21 mouse cellular contexts compared by ENCODE assay signal in the genomic region with DNA sequence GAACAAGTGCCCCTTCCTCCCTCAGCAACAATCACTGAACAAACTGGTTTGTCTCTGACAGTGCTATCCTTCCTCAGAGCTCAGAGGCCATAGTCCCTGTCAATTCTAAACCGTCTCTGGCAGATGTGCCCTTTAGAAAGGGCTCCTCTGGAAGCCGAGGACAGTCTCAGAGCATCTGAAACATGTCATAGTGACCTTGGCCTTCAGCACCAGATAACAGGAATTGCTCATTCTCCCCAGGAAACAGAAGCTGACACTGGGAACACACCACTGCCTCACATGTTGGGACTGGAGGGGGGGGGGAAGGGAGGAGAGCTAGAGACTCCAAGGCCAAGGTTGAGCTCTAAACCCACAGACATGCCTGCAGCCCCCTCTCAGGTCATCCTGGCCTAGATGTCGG.
DNase-seq lines count a peak whose midpoint lies in the region; ATAC-seq lines count a peak whose summit lies in the region.
"Had no signal": no experiment of that assay in that cellular context is flagged by ENCODE, and none has a peak within 500 bp of the region (broad histone marks: within the 10 kb centered on the region; RNA-seq: fewer than 3 reads in every experiment).

No protein-coding gene starts in this region.

- no peak overlapping the region for H3K9ac ChIP-seq in heart, embryonic 13.5 days
- H3K9ac ChIP-seq: embryonic facial prominence, embryonic 12.5 days; forebrain, embryonic 12.5 days; hindbrain, embryonic 12.5 days had no signal

- ATAC-seq in heart, embryonic 13.5 days (ENCODE audit: extremely low read depth, insufficient number of reproducible peaks, low FRiP score, low TSS enrichment): no peak
- ATAC-seq: activated CD4-positive, CD25-positive, alpha-beta regulatory T cell, adult 4 months; forebrain, embryonic 16.5 days; hindbrain, embryonic 16.5 days; inflammation-experienced regulatory T-cells, adult 6 months; Patski had no signal

- no peaks in the 10 kb centered on the region for H3K36me3 ChIP-seq in heart, embryonic 13.5 days
- H3K36me3 ChIP-seq: embryonic facial prominence, embryonic 12.5 days; forebrain, embryonic 12.5 days; hindbrain, embryonic 12.5 days had no signal

- H3K4me1 ChIP-seq in heart, embryonic 13.5 days: peaks cover 66% of the 10 kb centered on the region

- no peak overlapping the region for H3K4me2 ChIP-seq in heart, embryonic 13.5 days
- H3K4me2 ChIP-seq: embryonic facial prominence, embryonic 12.5 days; forebrain, embryonic 12.5 days; heart, embryonic 11.5 days; hindbrain, embryonic 12.5 days had no signal

- no peak overlapping the region for H3K4me3 ChIP-seq in heart, embryonic 13.5 days
- H3K4me3 ChIP-seq: embryonic facial prominence, embryonic 12.5 days; forebrain, embryonic 12.5 days; hindbrain, embryonic 12.5 days had no signal

- H3K27me3 ChIP-seq in heart, embryonic 13.5 days (replicated peaks): no peaks in the 10 kb centered on the region
- H3K27me3 ChIP-seq: embryonic facial prominence, embryonic 12.5 days; forebrain, embryonic 12.5 days; hindbrain, embryonic 12.5 days; Patski had no signal

- H3K9me3 ChIP-seq in heart, embryonic 13.5 days: no peaks in the 10 kb centered on the region
- H3K9me3 ChIP-seq: embryonic facial prominence, embryonic 12.5 days; forebrain, embryonic 12.5 days; hindbrain, embryonic 12.5 days had no signal

- intact Hi-C loops in heart, postnatal 25 days (cut with DNase I): no loop called here

- no peak for DNase-seq in heart, postnatal 25 days (ENCODE audit: low spot score)
- DNase-seq in ovary, postnatal 36 days (ENCODE audit: low spot score): peak; percentile 42
- no peak for DNase-seq in ovary, postnatal 14 days (ENCODE audit: low spot score)
- peak; percentile 32 for DNase-seq in adrenal gland, postnatal 25 days
- DNase-seq in layer of hippocampus, postnatal 14 days (ENCODE audit: low spot score in 2 of 2): no peak
- DNase-seq: cerebellum, adult 11-12 months; cerebellum, adult 9-10 months; cerebellum, postnatal 25 days; gastrocnemius, postnatal 10 days; heart, adult 18-20 months; heart, postnatal 4 days had no signal

- 29% methylated on average over 3 of the region's 3 CpGs for WGBS in heart, embryonic 13.5 days

- H3K27ac ChIP-seq in heart, embryonic 13.5 days (replicated peaks): 0 out of 2 replicates have a peak overlapping the region, but pooled peaks have one; percentile 15
- H3K27ac ChIP-seq: embryonic facial prominence, embryonic 12.5 days; forebrain, embryonic 12.5 days; hindbrain, embryonic 12.5 days had no signal

Comparison
In these comparisons a context has a peak if more than half of its experiments do, and no peak if none do; other contexts are left out.
1. DNase-seq: peak in ovary, postnatal 36 days (single experiment) and adrenal gland, postnatal 25 days (single experiment); none in heart, postnatal 25 days (single experiment), ovary, postnatal 14 days (single experiment) and layer of hippocampus, postnatal 14 days (0 of 2).